Mouse (Mus musculus) stomach, embryonic 14.5 days (tissue): Measurements from ENCODE around the gene Zfp592. TPM values are rescaled to one million over a fixed set of nuclear protein-coding genes. Genes with fewer than 3 reads are reported as not detected.

Experiments used
- ATAC-seq: fragments of 200-750 bp; cut with Nextera tagmentation; 2 replicates; pipeline ENCODE4 v1.8.0; 2017; ENCODE audit warnings: low read depth, moderate TSS enrichment; ENCODE audit not compliant: insufficient number of reproducible peaks, insufficient read depth, low FRiP score
- H3K27ac ChIP-seq: fragments of 300-500 bp; sonication (generic); 2 replicates; pipeline ENCODE4 v1.5.1; 2014; ENCODE audit warnings: mild to moderate bottlenecking, low read length, moderate library complexity, mixed read lengths
- H3K27me3 ChIP-seq: fragments of 300-500 bp; sonication (generic); 2 replicates; pipeline ENCODE4 v1.6.1; 2014; ENCODE audit warnings: low read length, control low read depth, mixed read lengths; ENCODE audit not compliant: control insufficient read depth, insufficient read depth
- H3K36me3 ChIP-seq: fragments of 300-500 bp; sonication (generic); 2 replicates; pipeline ENCODE4 v1.6.1; 2014; ENCODE audit warnings: mild to moderate bottlenecking, control low read depth, low read length, moderate library complexity, mixed read lengths; ENCODE audit not compliant: control insufficient read depth, insufficient read depth
- H3K4me1 ChIP-seq: fragments of 300-500 bp; sonication (generic); 2 replicates; pipeline ENCODE4 v1.6.1; 2014; ENCODE audit warnings: low read length, control low read depth, mixed read lengths; ENCODE audit not compliant: control insufficient read depth, insufficient read depth
- H3K4me2 ChIP-seq: fragments of 300-500 bp; sonication (generic); replicated peaks from 2 replicates; pipeline ENCODE4 v1.6.1; 2014; ENCODE audit warnings: low read depth, low read length, control low read depth
- H3K4me3 ChIP-seq: fragments of 300-500 bp; sonication (generic); 2 replicates; pipeline ENCODE4 v1.5.1; 2014; ENCODE audit warnings: low read depth, low read length, control low read depth
- H3K9ac ChIP-seq: fragments of 300-500 bp; sonication (generic); replicated peaks from 2 replicates; pipeline ENCODE4 v1.6.1; 2014; ENCODE audit warnings: low read depth, mild to moderate bottlenecking, control low read depth, low read length, moderate library complexity, mixed read lengths
- H3K9me3 ChIP-seq: fragments of 300-500 bp; sonication (generic); 2 replicates; pipeline ENCODE4 v1.6.1; 2016; ENCODE audit warnings: low read depth, low read length, control low read depth; ENCODE audit not compliant: control insufficient read depth
- WGBS: fragments of 180-500 bp; shearing (Covaris S2); extraction: QIAGEN DNeasy Blood & Tissue Kit; methylation state at CpG from one replicate; pipeline ENCODE4 v1.1.7; 2014; 5-methylcytosine and 5-hydroxymethylcytosine counted together
- polyA plus RNA-seq: library from polyadenylated mRNA; unstranded; fragments of >200 nt; fragmentation: Nextera tagmentation; extraction: Ambion mirVana; gene quantifications from 2 replicates; pipeline ENCODE4 v1.2.1, GENCODE M21; 2014

Zfp592 gene
- 15.2 and 15.4 TPM in 2 replicates for polyA plus RNA-seq

DNA sequence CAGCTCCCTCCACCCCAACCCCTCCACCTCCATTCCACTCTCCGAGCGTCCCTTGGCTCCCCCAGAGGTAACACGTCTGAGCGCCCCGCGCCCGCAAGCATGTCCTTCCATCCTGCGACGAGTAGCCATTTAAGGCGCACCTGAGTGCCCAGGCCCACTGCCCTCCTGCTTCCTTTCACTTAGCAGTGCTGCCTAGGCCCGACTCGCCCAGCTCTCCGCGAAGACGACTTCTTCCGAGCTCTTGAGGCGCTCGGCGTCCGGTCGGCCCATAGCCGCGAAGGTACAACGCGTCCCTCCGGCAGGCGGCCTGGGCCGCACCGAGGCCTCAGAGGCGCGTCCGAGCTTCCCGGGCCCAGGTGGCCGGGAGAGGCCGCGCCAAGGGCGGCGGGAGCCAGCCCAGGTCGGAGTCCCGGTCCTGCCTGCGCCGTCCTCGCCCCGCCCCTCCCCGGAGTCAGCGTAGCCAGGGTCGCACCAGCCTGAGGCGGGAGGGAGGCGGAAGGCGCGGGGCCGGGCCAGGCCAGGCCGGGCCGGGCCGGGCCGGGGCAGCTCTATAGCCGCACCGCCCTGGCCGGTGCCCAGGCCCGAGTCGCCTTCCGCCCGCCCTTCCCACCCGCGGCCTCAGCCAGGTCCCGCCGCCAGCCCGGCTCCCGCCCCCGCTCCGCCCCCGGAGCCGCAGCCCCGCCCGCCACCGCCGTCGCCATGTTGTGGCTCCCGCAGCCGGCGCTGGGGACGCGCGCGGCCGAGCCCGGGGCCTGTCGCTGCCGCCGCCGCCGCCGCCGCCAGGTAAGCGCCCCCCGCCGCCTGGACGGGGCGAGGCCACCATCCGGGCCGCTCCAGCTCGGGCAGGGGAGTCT lies at the start of gene Zfp592:
Gene Zfp592, plus strand, starts transcription at position 702 of the 854 bp plus-strand sequence.
- Histone ChIP-seq H3K4me3 (peak within 1 kb of the TSS; percentile 91), H3K9ac (peak within 1 kb of the TSS; percentile 95), H3K27me3 (no peaks in the 10 kb centered on the region), H3K4me2 (peak within 1 kb of the TSS; percentile 94), H3K36me3 (no peaks in the 10 kb centered on the region; the same call in 1 of the 2 replicates), H3K9me3 (no peaks in the 10 kb centered on the region), H3K27ac (peak within 1 kb of the TSS; percentile 92), H3K4me1 (peaks cover 27% of the 10 kb centered on the region)
- WGBS: under 1% methylated on average over 86 of the region's 102 CpGs
- ATAC-seq: peak; percentile 94

GRCm38 (mm10) chr7:80947445-80948350 lies 45.8 kb upstream of the Zfp592 start, which contains the start of gene Sec11a:
Gene Sec11a, minus strand, starts transcription at chr7:80947780.
- no peaks in the 10 kb centered on the region for H3K27me3 ChIP-seq
- peak within 1 kb of the TSS; percentile 91 for H3K9ac ChIP-seq
- H3K27ac ChIP-seq: peak within 1 kb of the TSS; percentile 97
- peak; percentile 99 for ATAC-seq
- H3K4me2 ChIP-seq: peak within 1 kb of the TSS; percentile 84
- WGBS: 3% methylated on average over 44 of the region's 44 CpGs
- no peaks in the 10 kb centered on the region for H3K9me3 ChIP-seq
- H3K4me3 ChIP-seq: peak within 1 kb of the TSS; percentile 74
- H3K36me3 ChIP-seq: no peaks in the 10 kb centered on the region; the same call in 1 of the 2 replicates
- H3K4me1 ChIP-seq: 0 out of 2 replicates have a peak, but pooled peaks cover 8% of the 10 kb centered on the region

- Histone ChIP-seq H3K4me1 (0 out of 2 replicates have a peak, but pooled peaks cover 3% of the 10 kb centered on the region), H3K36me3 (no peaks in the 10 kb centered on the region), H3K9ac (no peak overlapping the region), H3K4me2 (no peak overlapping the region), H3K27ac (no peak overlapping the region), H3K27me3 (no peaks in the 10 kb centered on the region), H3K9me3 (no peaks in the 10 kb centered on the region), H3K4me3 (no peak overlapping the region)
- WGBS: 82% methylated on average over 4 of the region's 4 CpGs
- ATAC-seq: no peak
Measured at GRCm38 (mm10) chr7:80951461-80951860, 42.0 kb upstream of the Zfp592 start.

GRCm38 (mm10) chr7:80952140-80952539 lies 41.3 kb upstream of the Zfp592 start:
- Histone ChIP-seq H3K9me3 (no peaks in the 10 kb centered on the region), H3K9ac (no peak overlapping the region), H3K4me1 (no peaks in the 10 kb centered on the region), H3K27ac (no peak overlapping the region), H3K4me3 (no peak overlapping the region), H3K4me2 (no peak overlapping the region), H3K36me3 (no peaks in the 10 kb centered on the region), H3K27me3 (no peaks in the 10 kb centered on the region)
- no peak for ATAC-seq
- WGBS: 51% methylated on average over 3 of the region's 3 CpGs

GRCm38 (mm10) chr7:80954251-80954650 lies 39.2 kb upstream of the Zfp592 start:
- H3K27me3 ChIP-seq: no peaks in the 10 kb centered on the region
- H3K9ac ChIP-seq: no peak overlapping the region
- no peak overlapping the region for H3K27ac ChIP-seq
- no peaks in the 10 kb centered on the region for H3K36me3 ChIP-seq
- no peaks in the 10 kb centered on the region for H3K9me3 ChIP-seq
- 84% methylated on average over 2 of the region's 2 CpGs for WGBS
- no peak overlapping the region for H3K4me3 ChIP-seq
- no peak for ATAC-seq
- no peak overlapping the region for H3K4me2 ChIP-seq
- no peaks in the 10 kb centered on the region for H3K4me1 ChIP-seq

DNA sequence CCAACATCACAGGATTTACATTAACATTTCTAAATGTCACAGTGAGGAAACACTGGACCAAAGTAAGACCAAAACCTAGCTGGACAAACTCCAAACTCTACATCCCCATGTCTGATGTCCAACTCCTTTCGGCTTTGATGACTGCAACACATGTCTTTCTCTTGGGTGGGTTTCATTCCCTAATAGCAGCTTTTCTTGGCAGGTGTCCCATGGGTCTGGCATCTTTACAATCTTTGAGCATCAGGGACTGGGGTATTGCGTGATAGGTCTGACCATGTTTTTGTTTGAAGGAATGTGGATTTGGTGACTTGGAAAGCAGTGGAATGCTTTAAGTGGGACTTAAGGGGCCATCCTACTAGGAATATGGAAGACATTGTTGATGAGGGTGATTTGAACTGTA lies 36.6 kb upstream of the Zfp592 start:
- ATAC-seq: no peak
- Histone ChIP-seq H3K9ac (no peak overlapping the region), H3K9me3 (no peaks in the 10 kb centered on the region), H3K4me3 (no peak overlapping the region), H3K36me3 (no peaks in the 10 kb centered on the region), H3K27ac (no peak overlapping the region), H3K27me3 (no peaks in the 10 kb centered on the region), H3K4me2 (no peak overlapping the region), H3K4me1 (no peaks in the 10 kb centered on the region)
- WGBS: 79% methylated on average over 2 of the region's 2 CpGs

- H3K27me3 ChIP-seq: no peaks in the 10 kb centered on the region
- no peak overlapping the region for H3K4me3 ChIP-seq
- no peaks in the 10 kb centered on the region for H3K36me3 ChIP-seq
- WGBS: 79% methylated on average over 3 of the region's 3 CpGs
- ATAC-seq: no peak
- no peaks in the 10 kb centered on the region for H3K4me1 ChIP-seq
- no peak overlapping the region for H3K4me2 ChIP-seq
- no peak overlapping the region for H3K27ac ChIP-seq
- no peaks in the 10 kb centered on the region for H3K9me3 ChIP-seq
- H3K9ac ChIP-seq: no peak overlapping the region
Measured at GRCm38 (mm10) chr7:80959003-80959402, 34.5 kb upstream of the Zfp592 start.

- Histone ChIP-seq H3K36me3 (no peaks in the 10 kb centered on the region), H3K27me3 (no peaks in the 10 kb centered on the region), H3K4me1 (no peaks in the 10 kb centered on the region), H3K4me3 (no peak overlapping the region), H3K4me2 (no peak overlapping the region), H3K27ac (no peak overlapping the region), H3K9me3 (no peaks in the 10 kb centered on the region), H3K9ac (no peak overlapping the region)
- WGBS: 78% methylated on average over 6 of the region's 6 CpGs
- ATAC-seq: no peak
Measured at GRCm38 (mm10) chr7:80962799-80963198, 30.7 kb upstream of the Zfp592 start.
